Mouse (Mus musculus) frontal cortex, postnatal 36 days (tissue): ENCODE measurements at regions not wholly inside any gene's neighbourhood (a gene's known extent, or its start where the extent isn't known, plus 50 kb on each side); places are given as distances from the start of the nearest gene placed in this dataset.

ENCODE experiments used
- DNase-seq, 2 experiments: peaks; one replicate each; pipeline ENCODE4 v3.0.0; 2022; ENCODE audit warnings: low spot score in 2 of 2

DNA sequence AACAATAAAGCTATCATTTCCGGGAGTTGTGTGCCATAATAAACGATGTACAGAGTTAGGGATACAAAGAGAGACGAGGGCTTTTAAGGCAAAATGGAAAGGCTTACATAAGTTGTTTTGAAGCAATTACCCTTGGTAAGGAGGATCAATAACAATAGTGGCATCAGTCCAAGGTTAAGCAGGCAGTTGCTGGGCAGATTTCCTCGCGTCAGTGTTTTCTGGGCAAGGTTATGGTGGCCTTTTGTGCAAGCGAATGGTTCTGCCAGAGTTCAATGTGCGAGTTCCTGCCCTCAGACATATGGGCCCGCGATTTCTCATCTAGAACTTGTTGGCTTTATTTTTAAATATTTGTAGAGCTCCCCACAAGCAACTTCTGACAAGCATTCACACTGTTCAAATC is 597.7 kb downstream of the Gm19410 start:
- DNase-seq = no peak

GRCm38 (mm10) chr8:36364567-36365231 is 599.1 kb downstream of the Gm19410 start:
- no peak for DNase-seq

GRCm38 (mm10) chr8:36365945-36366344 is 600.4 kb downstream of the Gm19410 start:
- no peak for DNase-seq

GRCm38 (mm10) chr8:36376579-36377350 is 611.2 kb downstream of the Gm19410 start:
- no peak for DNase-seq

DNA sequence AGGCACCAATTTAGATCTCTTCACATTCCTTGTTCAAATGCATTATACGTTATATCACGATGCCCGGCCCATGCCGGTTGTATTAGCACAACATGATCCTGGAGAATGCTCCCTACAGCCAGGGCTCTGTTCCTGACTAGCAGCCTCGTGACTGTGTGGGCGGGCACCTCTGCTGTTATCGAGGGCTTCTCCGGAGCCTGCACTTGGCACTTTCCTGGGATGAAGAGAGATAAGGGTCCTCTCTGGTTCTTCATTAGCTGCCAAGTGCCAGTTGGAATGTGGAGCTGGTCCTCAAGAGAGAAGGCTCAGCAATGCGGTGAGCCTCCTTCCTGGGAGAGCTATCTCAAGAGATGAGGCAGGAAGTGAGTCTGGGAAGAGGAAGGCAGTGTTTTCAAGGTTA is 598.9 kb upstream of the AI429214 start:
- no peak for DNase-seq

DNA sequence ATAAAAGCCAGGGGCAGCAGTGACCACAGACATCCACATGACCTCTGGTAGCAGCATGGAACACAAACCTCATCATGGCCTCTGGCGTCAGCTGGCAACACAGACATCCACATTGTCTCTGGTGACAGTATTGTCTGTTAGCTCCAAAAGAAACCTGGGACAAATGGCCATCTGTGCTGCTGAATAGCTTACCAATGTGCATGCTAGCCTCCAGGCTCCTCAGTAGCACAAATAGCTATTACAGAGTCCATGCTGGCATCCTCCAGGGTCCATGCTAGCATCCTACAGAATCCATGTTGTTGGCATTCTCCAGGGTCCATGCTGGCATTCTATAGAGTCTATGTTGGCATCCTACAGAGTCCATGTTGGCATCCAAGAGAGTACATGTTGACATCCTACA is 596.9 kb upstream of the AI429214 start:
- DNase-seq = no peak

DNA sequence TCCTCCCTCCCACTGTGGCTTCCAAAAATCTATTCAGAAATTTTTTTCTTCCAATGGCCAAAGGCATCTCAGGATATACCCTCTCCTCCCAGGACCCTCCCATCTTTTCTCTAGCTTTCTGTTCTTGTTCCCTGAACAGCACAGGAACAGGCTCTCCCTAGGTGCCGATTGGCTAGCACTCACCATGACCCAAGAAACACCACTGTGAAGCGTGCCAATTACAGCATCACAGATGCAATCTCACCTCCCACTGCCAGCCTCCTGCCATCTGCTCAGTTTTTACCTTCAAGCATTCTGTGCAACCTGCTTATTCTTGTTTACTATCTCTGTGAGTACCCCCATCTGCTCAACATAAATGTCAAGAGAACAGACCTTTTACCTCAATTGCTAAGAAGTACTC is 586.7 kb upstream of the AI429214 start:
- DNase-seq = peak in 1 of 2 experiments; percentile 44
